Mouse (Mus musculus) intestine, postnatal 0 days (tissue): ENCODE measurements around the gene Dus4l. TPM values are rescaled to one million over a fixed set of nuclear protein-coding genes. Genes with fewer than 3 reads are reported as not detected.

Experiments
- ATAC-seq: fragments of 200-750 bp; cut with Nextera tagmentation; 2 replicates; pipeline ENCODE4 v1.8.0; 2017; ENCODE audit warnings: mild to moderate bottlenecking, moderate TSS enrichment, moderate library complexity
- H3K27ac ChIP-seq: fragments of 300-500 bp; sonication (generic); 2 replicates; pipeline ENCODE4 v1.5.1; 2014; ENCODE audit warnings: mild to moderate bottlenecking, low read depth, low read length, moderate library complexity
- H3K27me3 ChIP-seq: fragments of 300-500 bp; sonication (generic); replicated peaks from 2 replicates; pipeline ENCODE4 v1.6.1; 2014; ENCODE audit warnings: low read length, mixed read lengths; ENCODE audit not compliant: control insufficient read depth, insufficient read depth
- H3K36me3 ChIP-seq: fragments of 300-500 bp; sonication (generic); 2 replicates; pipeline ENCODE4 v1.6.1; 2014; ENCODE audit warnings: mild to moderate bottlenecking, moderate library complexity; ENCODE audit not compliant: control insufficient read depth, insufficient read depth
- H3K4me1 ChIP-seq: fragments of 300-500 bp; sonication (generic); replicated peaks from 2 replicates; pipeline ENCODE4 v1.6.1; 2014; ENCODE audit warnings: antibody characterized with exemption, low read length, mixed read lengths; ENCODE audit not compliant: control insufficient read depth, insufficient read depth
- H3K4me2 ChIP-seq: fragments of 300-500 bp; sonication (generic); replicated peaks from 2 replicates; pipeline ENCODE4 v1.6.1; 2014; ENCODE audit warnings: low read depth, mild to moderate bottlenecking, moderate library complexity
- H3K4me3 ChIP-seq: fragments of 300-500 bp; sonication (generic); 2 replicates; pipeline ENCODE4 v1.5.1; 2014; ENCODE audit warnings: low read depth, low read length
- H3K9ac ChIP-seq: fragments of 300-500 bp; sonication (generic); 2 replicates; pipeline ENCODE4 v1.6.1; 2014; ENCODE audit warnings: mild to moderate bottlenecking, low read depth, low read length
- H3K9me3 ChIP-seq: fragments of 300-500 bp; sonication (generic); 2 replicates; pipeline ENCODE4 v1.6.1; 2016; ENCODE audit warnings: mixed run types; ENCODE audit not compliant: control insufficient read depth
- CTCF ChIP-seq: sonication (generic); IDR thresholded peaks from 2 replicates; pipeline ENCODE4 v1.5.1; 2016; ENCODE audit warnings: low read depth, mild to moderate bottlenecking, control low read depth, antibody characterized with exemption, moderate library complexity
- whole genome bisulfite sequencing: fragments of 180-500 bp; shearing (Covaris S2); extraction: QIAGEN DNeasy Blood & Tissue Kit; methylation state at CpG from one replicate; pipeline ENCODE4 v1.1.7; 2014; 5-methylcytosine and 5-hydroxymethylcytosine counted together
- polyA plus RNA-seq: library from polyadenylated mRNA; unstranded; fragments of >200 nt; fragmentation: Nextera tagmentation; extraction: Ambion mirVana; gene quantifications from 2 replicates; pipeline ENCODE4 v1.2.1, GENCODE M21; 2015

Gene Dus4l
- polyA plus RNA-seq, 1 experiment from 2014 or later, result 4.4 TPM

DNA sequence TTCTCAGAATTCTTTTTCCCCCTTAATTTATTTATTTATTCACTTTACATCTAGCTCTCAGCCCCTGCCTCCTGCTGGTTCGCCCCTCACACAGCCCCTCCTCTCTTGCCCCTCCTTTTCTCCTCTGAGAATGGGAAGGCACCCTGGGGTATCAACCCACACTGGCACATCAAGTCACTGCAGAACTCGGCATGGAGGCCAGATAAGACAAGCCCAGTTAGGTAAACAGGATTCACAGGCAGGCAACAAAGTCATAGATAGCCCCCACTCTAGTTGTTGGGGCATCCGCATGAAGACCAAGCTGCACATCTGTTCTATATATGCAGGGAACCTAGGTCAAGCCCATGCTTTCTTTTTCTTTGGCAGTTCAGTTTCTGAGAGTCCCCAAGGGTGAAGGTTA lies 12.6 kb upstream of the Dus4l start:
- no peaks in the 10 kb centered on the region for H3K9me3 ChIP-seq
- H3K36me3 ChIP-seq, result peaks cover 51% of the 10 kb centered on the region
- H3K27ac ChIP-seq, result no peak overlapping the region
- no peaks in the 10 kb centered on the region for H3K27me3 ChIP-seq
- no peak for ATAC-seq
- no peak overlapping the region for H3K4me3 ChIP-seq
- no peak overlapping the region for H3K4me2 ChIP-seq
- H3K4me1 ChIP-seq, result no peaks in the 10 kb centered on the region
- no peak for TF ChIP-seq CTCF
- no peak overlapping the region for H3K9ac ChIP-seq
- WGBS, result 70% methylated on average over 3 of the region's 3 CpGs

DNA sequence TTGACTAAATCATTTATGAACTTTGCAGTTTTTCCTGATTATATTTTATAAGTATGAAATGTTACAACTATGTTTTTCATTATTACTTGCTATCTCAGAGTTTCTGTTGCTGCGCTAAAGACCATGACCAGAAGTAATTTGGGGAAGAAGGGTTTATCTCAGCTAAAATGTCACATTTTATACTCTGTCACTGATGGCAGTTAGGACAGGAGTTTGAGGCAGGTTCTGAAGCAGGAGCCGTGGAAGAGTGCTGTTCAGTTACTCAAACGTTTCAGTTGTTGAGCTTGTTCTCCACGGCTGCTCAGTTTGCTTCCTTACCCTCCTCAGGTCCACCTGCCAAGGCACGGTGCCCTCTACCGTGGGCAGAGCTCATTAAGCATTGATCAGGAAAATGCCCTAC lies 11.4 kb upstream of the Dus4l start:
- Histone ChIP-seq H3K4me1 (no peaks in the 10 kb centered on the region), H3K9me3 (no peaks in the 10 kb centered on the region), H3K9ac (no peak overlapping the region), H3K36me3 (peaks cover 42% of the 10 kb centered on the region), H3K4me2 (no peak overlapping the region), H3K4me3 (no peak overlapping the region), H3K27me3 (no peaks in the 10 kb centered on the region), H3K27ac (no peak overlapping the region)
- WGBS, result 70% methylated on average over 6 of the region's 6 CpGs
- ATAC-seq, result no peak
- no peak for TF ChIP-seq CTCF

DNA sequence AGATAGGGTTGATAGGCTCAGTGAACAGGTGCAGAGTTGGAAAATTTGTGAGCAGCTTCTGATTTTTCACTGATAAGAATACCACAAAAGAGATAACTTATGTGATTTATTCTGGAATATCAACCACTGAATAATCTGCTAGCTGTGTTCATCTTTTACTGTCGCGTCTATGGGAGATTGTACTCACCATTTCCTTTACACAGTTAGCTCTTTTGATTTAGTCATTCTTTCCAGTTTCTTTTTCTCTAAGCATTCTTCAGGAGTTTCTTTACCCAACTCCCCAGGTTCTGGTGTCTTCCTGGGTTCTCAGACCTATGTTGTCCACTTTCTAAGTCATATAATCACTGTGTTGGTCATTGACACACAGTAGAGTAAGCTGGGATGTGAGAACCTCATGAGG lies 2.2 kb upstream of the Dus4l start:
- Histone ChIP-seq H3K36me3 (no peaks in the 10 kb centered on the region), H3K4me2 (no peak overlapping the region), H3K9me3 (no peaks in the 10 kb centered on the region), H3K27ac (no peak overlapping the region), H3K9ac (no peak overlapping the region), H3K4me3 (no peak overlapping the region), H3K4me1 (no peaks in the 10 kb centered on the region), H3K27me3 (no peaks in the 10 kb centered on the region)
- WGBS, result 90% methylated on average over 2 of the region's 2 CpGs
- no peak for TF ChIP-seq CTCF
- ATAC-seq, result no peak

DNA sequence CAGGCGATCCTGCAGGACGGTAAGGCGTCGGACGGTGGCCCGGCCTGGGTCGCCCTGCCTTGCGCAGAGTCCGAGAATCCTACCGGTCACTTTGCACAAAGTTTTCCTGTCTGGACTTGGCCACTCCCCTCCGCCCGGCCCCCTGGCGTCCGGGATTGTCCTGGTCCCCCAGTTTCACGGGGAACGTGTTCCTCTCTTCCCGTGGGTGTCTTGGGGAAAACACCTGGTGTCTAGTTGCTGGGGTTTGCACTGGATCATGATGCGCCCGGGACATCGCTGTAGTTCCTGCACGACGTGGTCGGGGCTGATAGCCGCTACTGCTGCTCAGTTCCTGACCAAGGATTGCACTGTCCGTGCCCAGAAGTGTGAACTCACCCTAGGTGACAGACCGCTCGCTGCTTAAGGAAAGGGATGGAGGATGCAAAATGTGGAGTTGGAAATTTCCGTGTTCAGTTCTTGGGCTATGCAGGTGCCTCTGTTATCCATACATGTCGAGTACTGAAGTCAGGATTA lies 395 bp upstream of the Dus4l start:
- peak overlapping the region; percentile 97 for H3K4me3 ChIP-seq
- H3K36me3 ChIP-seq, result no peaks in the 10 kb centered on the region
- H3K4me1 ChIP-seq, result no peaks in the 10 kb centered on the region
- peak overlapping the region; percentile 75 for H3K4me2 ChIP-seq
- H3K9me3 ChIP-seq, result no peaks in the 10 kb centered on the region
- peak; percentile 71 for ATAC-seq
- WGBS, result under 1% methylated on average over 29 of the region's 29 CpGs
- H3K27me3 ChIP-seq, result no peaks in the 10 kb centered on the region
- TF ChIP-seq CTCF, result peak; percentile 72
- peak overlapping the region; percentile 88 for H3K27ac ChIP-seq
- H3K9ac ChIP-seq, result peak overlapping the region; percentile 81

DNA sequence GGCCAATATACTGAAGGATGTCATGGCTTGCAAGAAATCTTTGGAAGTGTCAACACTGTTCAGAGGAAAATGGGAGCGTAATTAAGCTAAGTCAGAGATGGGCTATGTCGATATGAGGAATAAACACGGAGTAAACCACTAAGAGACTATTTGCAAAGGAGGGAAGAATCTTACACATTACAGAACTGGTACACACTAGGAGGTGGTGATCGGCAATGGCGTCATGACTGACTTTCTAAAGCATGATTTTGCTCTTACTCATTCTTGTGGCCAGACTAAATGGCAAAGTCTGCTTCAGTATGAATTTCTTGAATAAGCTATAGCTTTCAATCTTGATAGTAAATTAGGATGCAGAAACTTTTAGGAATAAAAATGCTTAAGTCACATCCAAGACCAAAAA lies 1.0 kb downstream of the Dus4l start:
- Histone ChIP-seq H3K36me3 (no peaks in the 10 kb centered on the region), H3K9me3 (no peaks in the 10 kb centered on the region), H3K4me2 (peak overlapping the region; percentile 75), H3K4me3 (peak overlapping the region; percentile 97; the same call in 1 of the 2 replicates), H3K9ac (no peak overlapping the region), H3K27ac (no peak overlapping the region), H3K4me1 (no peaks in the 10 kb centered on the region), H3K27me3 (no peaks in the 10 kb centered on the region)
- no peak for ATAC-seq
- no peak for TF ChIP-seq CTCF
- WGBS, result 70% methylated on average over 5 of the region's 5 CpGs

DNA sequence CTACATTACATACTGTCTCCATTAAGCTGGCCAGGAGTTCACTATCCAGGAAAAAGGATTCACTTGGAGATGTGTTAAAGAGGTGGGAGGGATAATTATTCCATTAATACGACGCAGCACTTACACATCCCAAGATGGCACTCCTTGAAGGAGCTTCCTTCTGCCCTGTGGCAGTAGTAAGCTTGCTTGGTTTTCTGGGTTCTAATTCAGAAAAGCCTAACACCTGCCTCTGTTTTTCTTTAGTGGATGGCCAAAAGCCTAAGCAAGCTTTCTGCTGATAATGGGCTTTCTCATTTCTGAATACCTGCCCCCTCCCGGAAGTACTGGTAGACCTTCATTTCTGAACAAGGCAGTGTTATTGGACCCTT lies 19.4 kb downstream of the Dus4l start:
- no peak for TF ChIP-seq CTCF
- Histone ChIP-seq H3K4me2 (peak overlapping the region; percentile 83; the same call in 1 of the 2 replicates), H3K9me3 (no peaks in the 10 kb centered on the region), H3K27me3 (no peaks in the 10 kb centered on the region), H3K27ac (no peak overlapping the region), H3K4me1 (peaks cover 7% of the 10 kb centered on the region), H3K4me3 (no peak overlapping the region), H3K36me3 (no peaks in the 10 kb centered on the region), H3K9ac (no peak overlapping the region)
- ATAC-seq, result no peak
- WGBS, result 90% methylated on average over 3 of the region's 3 CpGs
